Mouse (Mus musculus): ENCODE data around the gene 4930407I10Rik.

DNA sequence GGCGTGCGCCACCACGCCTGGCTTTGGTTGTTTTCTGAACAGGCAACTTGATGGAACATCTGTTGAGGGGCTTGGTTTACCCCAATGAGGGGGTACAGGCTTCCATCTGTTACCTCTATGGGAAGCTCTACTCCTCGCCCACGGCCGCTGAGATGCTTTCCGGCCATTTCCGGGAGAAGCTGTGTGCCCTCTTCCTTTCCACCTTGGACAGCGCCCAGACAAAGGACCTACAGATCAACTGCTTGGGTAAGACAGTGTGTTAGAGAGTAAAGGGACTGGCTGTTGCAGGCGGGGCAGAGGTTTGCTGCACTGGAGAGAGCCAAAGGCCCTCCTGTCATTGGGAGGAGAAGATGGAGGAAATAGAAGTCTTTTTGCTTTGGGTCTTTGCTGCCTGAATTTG, 20.9 kb downstream of the 4930407I10Rik start:
- TF ChIP-seq TAL1 (IDR thresholded peaks at IDR 0.05; ENCODE audit: low read length) = no peak
- no peak for TF ChIP-seq GATA1 (IDR thresholded peaks at IDR 0.05; ENCODE audit: low read length)

Measured in erythroblast, embryonic 14.5 days (primary cell).